Mouse (Mus musculus) MEL (cell line): ENCODE measurements around the gene Rps6ka2. TPM values are rescaled to one million over a fixed set of nuclear protein-coding genes. Genes with fewer than 3 reads are reported as not detected.

Experiments
- DNase-seq: peaks from one replicate; pipeline ENCODE4 v3.0.0; 2011; ENCODE audit warnings: low read depth, low spot score
- H3K27ac ChIP-seq: 2 replicates; pipeline ENCODE4 v1.5.1; 2012; ENCODE audit warnings: low read depth, mild to moderate bottlenecking, control low read depth, low read length, moderate library complexity; ENCODE audit not compliant: control insufficient read depth
- H3K27me3 ChIP-seq, 2 experiments: fragments of 150-350 bp in 1 of 2; sonication (generic) in 1 of 2; 2 replicates each; pipeline ENCODE4 v1.6.1; 2012; ENCODE audit warnings: low read length in 2 of 2, mild to moderate bottlenecking in 2 of 2, improper control_type of control experiment in 1 of 2, moderate library complexity in 1 of 2; ENCODE audit not compliant: insufficient read depth in 2 of 2, control insufficient read depth in 1 of 2
- H3K36me3 ChIP-seq, 2 experiments: 2 replicates each; pipeline ENCODE4 v1.6.1; 2012 to 2014; ENCODE audit warnings: low read length in 2 of 2, improper control_type of control experiment in 1 of 2, inconsistent platforms in 1 of 2, mild to moderate bottlenecking in 1 of 2; ENCODE audit not compliant: insufficient read depth in 2 of 2, control insufficient read depth in 1 of 2
- H3K4me1 ChIP-seq, 2 experiments: fragments of 150-350 bp in 1 of 2; sonication (generic) in 1 of 2; 2 replicates each; pipeline ENCODE4 v1.6.1; 2012; ENCODE audit warnings: low read length in 2 of 2, improper control_type of control experiment in 1 of 2, mild to moderate bottlenecking in 1 of 2; ENCODE audit not compliant: insufficient read depth in 2 of 2, control insufficient read depth in 1 of 2
- H3K4me3 ChIP-seq, 2 experiments: fragments of 150-350 bp in 1 of 2; sonication (generic) in 1 of 2; 2 replicates each; pipeline ENCODE4 v1.5.1; 2012; ENCODE audit warnings: low read depth in 2 of 2, low read length in 2 of 2, mild to moderate bottlenecking in 2 of 2, moderate library complexity in 2 of 2, control low read depth in 1 of 2, improper control_type of control experiment in 1 of 2; ENCODE audit not compliant: control insufficient read depth in 1 of 2, insufficient read depth in 1 of 2
- H3K79me2 ChIP-seq: 2 replicates; pipeline ENCODE4 v1.6.1; 2012; ENCODE audit warnings: mild to moderate bottlenecking, low read length, moderate library complexity; ENCODE audit not compliant: control insufficient read depth, poor library complexity, insufficient read depth
- H3K9ac ChIP-seq: 2 replicates; pipeline ENCODE4 v1.6.1; 2012; ENCODE audit warnings: low read depth, mild to moderate bottlenecking, control low read depth, low read length, moderate library complexity; ENCODE audit not compliant: control insufficient read depth, poor library complexity, severe bottlenecking
- H3K9me3 ChIP-seq: fragments of 150-350 bp; sonication (generic); replicated peaks from 2 replicates; pipeline ENCODE4 v1.6.1; 2012; ENCODE audit warnings: mild to moderate bottlenecking, low read length, improper control_type of control experiment, moderate library complexity; ENCODE audit not compliant: insufficient read depth
- BHLHE40 ChIP-seq: IDR thresholded peaks from 2 replicates; pipeline ENCODE4 v1.6.1; 2012; ENCODE audit warnings: low read depth, mild to moderate bottlenecking, inconsistent platforms, low read length, improper control_type of control experiment, borderline replicate concordance
- CHD2 ChIP-seq: IDR thresholded peaks from 2 replicates; pipeline ENCODE4 v1.6.1; 2011; ENCODE audit warnings: low read length, improper control_type of control experiment
- EP300 ChIP-seq, 2 experiments: IDR thresholded peaks; 2 replicates each; pipeline ENCODE4 v1.6.1; 2011; ENCODE audit warnings: improper control_type of control experiment in 2 of 2, low read length in 2 of 2, low read depth in 1 of 2, mild to moderate bottlenecking in 1 of 2
- ETS1 ChIP-seq: IDR thresholded peaks from 2 replicates; pipeline ENCODE4 v1.6.1; 2012; ENCODE audit warnings: low read depth, mild to moderate bottlenecking, inconsistent platforms, low read length, improper control_type of control experiment, moderate library complexity
- GATA1 ChIP-seq: IDR thresholded peaks from 2 replicates; pipeline ENCODE4 v1.6.1; 2011; ENCODE audit warnings: low read depth, low read length, improper control_type of control experiment
- KAT2A ChIP-seq: conservative IDR thresholded peaks from 2 replicates; pipeline ENCODE4 v1.6.1; 2012; ENCODE audit warnings: low read depth, low read length, improper control_type of control experiment, inconsistent platforms
- MAFK ChIP-seq: IDR thresholded peaks from 2 replicates; pipeline ENCODE4 v1.6.1; 2011; ENCODE audit warnings: low read depth, mild to moderate bottlenecking, low read length, improper control_type of control experiment, borderline replicate concordance
- MXI1 ChIP-seq: IDR thresholded peaks from 2 replicates; pipeline ENCODE4 v1.6.1; 2011; ENCODE audit warnings: mild to moderate bottlenecking, low read depth, low read length, improper control_type of control experiment
- MYB ChIP-seq: IDR thresholded peaks from 2 replicates; pipeline ENCODE4 v1.6.1; 2011; ENCODE audit warnings: mild to moderate bottlenecking, low read depth, low read length, improper control_type of control experiment
- POLR2AphosphoS5 ChIP-seq: IDR thresholded peaks from 2 replicates; pipeline ENCODE4 v1.6.1; 2012; ENCODE audit warnings: low read depth, borderline replicate concordance, mild to moderate bottlenecking, inconsistent platforms, low read length, moderate library complexity, mixed read lengths
- RAD21 ChIP-seq: IDR thresholded peaks from 2 replicates; pipeline ENCODE4 v1.6.1; 2011; ENCODE audit warnings: mild to moderate bottlenecking, low read depth, low read length, improper control_type of control experiment
- RCOR1 ChIP-seq: IDR thresholded peaks from 2 replicates; pipeline ENCODE4 v1.6.1; 2012; ENCODE audit warnings: low read depth, mild to moderate bottlenecking, inconsistent platforms, low read length, improper control_type of control experiment
- TAL1 ChIP-seq: IDR thresholded peaks from 2 replicates; pipeline ENCODE4 v1.6.1; 2012; ENCODE audit warnings: mild to moderate bottlenecking, inconsistent platforms, low read length, moderate library complexity, mixed read lengths
- TCF12 ChIP-seq: IDR thresholded peaks from 2 replicates; pipeline ENCODE4 v1.6.1; 2014; ENCODE audit warnings: low read depth, mild to moderate bottlenecking, inconsistent platforms, low read length, improper control_type of control experiment, moderate library complexity
- ZC3H11A ChIP-seq: IDR thresholded peaks from 2 replicates; pipeline ENCODE4 v1.6.1; 2012; ENCODE audit warnings: low read depth, mild to moderate bottlenecking, inconsistent platforms, low read length, improper control_type of control experiment
- polyA plus RNA-seq, 2 experiments: library from polyadenylated mRNA; stranded (reverse) in 1 of 2; unstranded in 1 of 2; fragments of >175 nt in 1 of 2; fragments of >200 nt in 1 of 2; gene quantifications; 2 replicates each; pipeline versions ENCODE4 v1.2.1 to v1.2.4; 2012; ENCODE audit warnings: low replicate concordance in 2 of 2, low read depth in 1 of 2; ENCODE audit not compliant: insufficient read length in 2 of 2, insufficient read depth in 1 of 2, missing spikeins in 1 of 2
- total RNA-seq: library from RNA; depleted of rRNA; stranded (reverse); fragments of 300-350 nt; gene quantifications from 2 replicates; pipeline ENCODE4 v1.2.3, GENCODE M21; 2012

Gene Rps6ka2
- total and polyA plus RNA-seq, 3 experiments: 6.0 to 11.2 TPM; not detected in 1

DNA sequence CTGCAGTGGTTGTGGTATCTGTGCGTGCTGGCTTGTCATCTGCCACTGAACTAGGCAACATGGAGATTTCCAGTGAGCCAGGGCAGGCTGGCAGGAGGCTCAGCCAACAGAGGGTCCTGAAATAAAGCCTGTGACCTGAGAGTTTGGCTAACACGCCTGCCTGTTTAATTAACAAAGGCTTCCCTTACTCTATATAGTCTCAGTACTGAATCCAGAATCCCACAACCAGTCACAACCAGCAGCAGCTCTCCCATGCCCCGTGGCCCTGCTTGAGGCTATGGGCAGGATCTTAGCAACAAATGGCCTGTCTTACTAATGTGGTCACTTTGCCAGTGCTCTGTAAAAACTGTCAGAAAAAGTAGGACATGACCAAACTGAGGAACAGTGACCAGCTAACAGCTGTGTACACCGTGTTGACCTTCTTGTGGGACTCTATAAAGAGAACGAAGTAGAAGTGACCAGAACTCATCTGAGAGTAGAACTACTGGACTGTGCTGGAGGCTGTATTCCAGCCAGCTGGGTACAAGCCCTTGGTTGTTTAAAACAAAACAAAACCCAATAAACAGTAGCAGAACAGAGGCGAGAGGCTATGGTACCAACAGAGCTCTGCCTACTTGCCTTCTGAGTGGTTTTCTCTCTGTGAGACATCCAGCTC, 18.3 kb upstream of the Rps6ka2 start:
- peaks cover 0 to 28% of the 10 kb centered on the region in 2 experiments; a peak in 2 of 4 replicates for H3K36me3 ChIP-seq
- H3K27ac ChIP-seq: no peak overlapping the region
- no peaks in the 10 kb centered on the region for H3K79me2 ChIP-seq
- DNase-seq: no peak
- no peaks in the 10 kb centered on the region for H3K27me3 ChIP-seq
- H3K9me3 ChIP-seq: no peaks in the 10 kb centered on the region
- H3K4me1 ChIP-seq: peaks cover 19 to 40% of the 10 kb centered on the region in 2 experiments
- TF ChIP-seq ZC3H11A (no peak), POLR2AphosphoS5 (no peak)
- TF ChIP-seq, all 39 proteins: peak for 0
- no peak overlapping the region for H3K9ac ChIP-seq
- H3K4me3 ChIP-seq: no peak overlapping the region

GRCm38 (mm10) chr17:7152662-7153061, 17.3 kb upstream of the Rps6ka2 start:
- Histone ChIP-seq H3K4me3 (no peak overlapping the region), H3K9ac (no peak overlapping the region), H3K9me3 (no peaks in the 10 kb centered on the region), H3K27ac (no peak overlapping the region), H3K36me3 (peaks cover 0 to 20% of the 10 kb centered on the region in 2 experiments; a peak in 2 of 4 replicates), H3K4me1 (peaks cover 14 to 29% of the 10 kb centered on the region in 2 experiments), H3K27me3 (no peaks in the 10 kb centered on the region), H3K79me2 (no peaks in the 10 kb centered on the region)
- TF ChIP-seq RAD21 (no peak), MYB (no peak), CHD2 (no peak)
- no peak for DNase-seq

DNA sequence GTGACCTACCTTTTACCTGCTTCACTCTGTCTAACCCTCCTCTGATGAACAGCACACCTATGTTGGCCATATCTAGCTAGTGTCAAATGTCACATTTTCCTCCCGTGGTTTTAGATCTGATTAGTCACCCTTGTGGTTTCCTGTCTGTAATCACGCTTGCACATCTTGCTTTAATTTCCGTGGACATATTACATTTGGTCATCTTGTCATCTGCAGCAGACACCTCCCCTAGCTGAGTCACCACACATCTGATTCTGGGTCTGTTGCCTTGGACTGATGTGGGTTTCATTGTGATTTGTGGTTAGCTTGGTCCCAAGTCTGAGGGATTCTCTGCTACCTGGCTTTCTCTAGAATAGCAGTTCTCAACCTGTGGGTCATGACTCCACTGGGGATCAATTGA, 6.0 kb upstream of the Rps6ka2 start:
- Histone ChIP-seq H3K36me3 (peaks cover 0 to 4% of the 10 kb centered on the region in 2 experiments; a peak in 1 of 4 replicates), H3K27ac (no peak overlapping the region), H3K9me3 (no peaks in the 10 kb centered on the region), H3K79me2 (no peaks in the 10 kb centered on the region), H3K9ac (no peak overlapping the region), H3K27me3 (no peaks in the 10 kb centered on the region; a peak in 1 of 4 replicates), H3K4me3 (no peak overlapping the region), H3K4me1 (peaks cover 0 to 17% of the 10 kb centered on the region in 2 experiments; a peak in 3 of 4 replicates)
- peak; percentile 42 for DNase-seq
- TF ChIP-seq TAL1 (peak; percentile 65), MAFK (no peak), MXI1 (no peak), EP300 (IDR thresholded peaks at IDR 0.05; ENCODE audit: low read depth in 1 of 2, low read length in 2 of 2) (peak; percentile 63 to 72), KAT2A (no peak), BHLHE40 (0 out of 2 replicates have a peak, but pooled peaks have one; percentile 34), GATA1 (peak; percentile 75; the same call in 1 of the 2 replicates), TCF12 (no peak), POLR2AphosphoS5 (no peak), RCOR1 (peak; percentile 66; the same call in 1 of the 2 replicates), ETS1 (peak; percentile 36; the same call in 1 of the 2 replicates)
